Mouse (Mus musculus) liver, embryonic 14.5 days (tissue): ENCODE data around the gene Vps29. TPM values are rescaled to one million over a fixed set of nuclear protein-coding genes. Genes with fewer than 3 reads are reported as not detected.

Experiments used
- ATAC-seq: fragments of 200-750 bp; cut with Nextera tagmentation; 2 replicates; pipeline ENCODE4 v1.8.0; 2017; ENCODE audit warnings: moderate number of reproducible peaks, mild to moderate bottlenecking, moderate library complexity; ENCODE audit not compliant: insufficient read depth
- DNase-seq, 3 experiments: peaks; one replicate each; pipeline ENCODE4 v3.0.0-alpha.2; 2012 to 2013; ENCODE audit warnings: low read depth in 3 of 3, low spot score in 3 of 3
- H3K27ac ChIP-seq: fragments of 300-500 bp; sonication (generic); 2 replicates; pipeline ENCODE4 v1.5.1; 2014; ENCODE audit warnings: moderate library complexity, mild to moderate bottlenecking, control low read depth, inconsistent platforms
- H3K27me3 ChIP-seq: fragments of 300-500 bp; sonication (generic); 2 replicates; pipeline ENCODE4 v1.6.1; 2014; ENCODE audit warnings: mild to moderate bottlenecking, low read length, moderate library complexity; ENCODE audit not compliant: control insufficient read depth, insufficient read depth
- H3K36me3 ChIP-seq: fragments of 300-500 bp; sonication (generic); replicated peaks from 2 replicates; pipeline ENCODE4 v1.6.1; 2014; ENCODE audit warnings: low read depth; ENCODE audit not compliant: control insufficient read depth, insufficient read depth
- H3K4me1 ChIP-seq, 2 experiments: fragments of 200-500 bp in 1 of 2; fragments of 300-500 bp in 1 of 2; sonication (generic) in 1 of 2; replicated peaks; 2 replicates each; pipeline ENCODE4 v1.6.1; 2012 to 2014; ENCODE audit warnings: antibody characterized with exemption in 1 of 2, inconsistent platforms in 1 of 2, low read length in 1 of 2; ENCODE audit not compliant: control insufficient read depth in 2 of 2, insufficient read depth in 2 of 2
- H3K4me2 ChIP-seq: fragments of 300-500 bp; sonication (generic); 2 replicates; pipeline ENCODE4 v1.6.1; 2014; ENCODE audit warnings: low read depth, mild to moderate bottlenecking, control low read depth, moderate library complexity
- H3K4me3 ChIP-seq, 2 experiments: fragments of 200-500 bp in 1 of 2; fragments of 300-500 bp in 1 of 2; sonication (generic) in 1 of 2; 2 replicates each; pipeline ENCODE4 v1.5.1; 2012 to 2014; ENCODE audit warnings: low read depth in 2 of 2, low read length in 2 of 2, mild to moderate bottlenecking in 2 of 2, control low read depth in 1 of 2, inconsistent platforms in 1 of 2, moderate library complexity in 1 of 2; ENCODE audit not compliant: insufficient read depth in 1 of 2
- H3K9ac ChIP-seq: fragments of 300-500 bp; sonication (generic); replicated peaks from 2 replicates; pipeline ENCODE4 v1.6.1; 2014; ENCODE audit warnings: mild to moderate bottlenecking, control low read depth, moderate library complexity
- H3K9me3 ChIP-seq: fragments of 300-500 bp; sonication (generic); 2 replicates; pipeline ENCODE4 v1.6.1; 2016; ENCODE audit warnings: low read length, mixed read lengths; ENCODE audit not compliant: control insufficient read depth
- CTCF ChIP-seq: IDR thresholded peaks from 2 replicates; pipeline ENCODE4 v1.5.1; 2016; ENCODE audit warnings: antibody characterized with exemption, low read depth, control low read depth
- EP300 ChIP-seq: IDR thresholded peaks from 2 replicates; pipeline ENCODE4 v1.6.1; 2016; ENCODE audit warnings: antibody characterized with exemption, low read depth
- WGBS: fragments of 180-500 bp; shearing (Covaris S2); extraction: QIAGEN DNeasy Blood & Tissue Kit; methylation state at CpG from one replicate; pipeline ENCODE4 v1.1.7; 2014; ENCODE audit not compliant: insufficient replicate concordance; 5-methylcytosine and 5-hydroxymethylcytosine counted together
- polyA plus RNA-seq, 2 experiments: library from polyadenylated mRNA; depleted of rRNA in 1 of 2; stranded (reverse) in 1 of 2; unstranded in 1 of 2; fragments of >200 nt; fragmentation: Nextera tagmentation in 1 of 2; extraction: Ambion mirVana in 1 of 2; gene quantifications; 2 replicates each; pipeline versions ENCODE4 v1.2.1 to v1.2.3; 2012 to 2014

The Vps29 gene
- 35.2 and 48.1 TPM in 2 replicates for polyA plus RNA-seq (2012; rRNA removed)
- polyA plus RNA-seq (2014; fragmentation: Nextera tagmentation; extraction: Ambion mirVana): 125 and 130 TPM in 2 replicates

DNA sequence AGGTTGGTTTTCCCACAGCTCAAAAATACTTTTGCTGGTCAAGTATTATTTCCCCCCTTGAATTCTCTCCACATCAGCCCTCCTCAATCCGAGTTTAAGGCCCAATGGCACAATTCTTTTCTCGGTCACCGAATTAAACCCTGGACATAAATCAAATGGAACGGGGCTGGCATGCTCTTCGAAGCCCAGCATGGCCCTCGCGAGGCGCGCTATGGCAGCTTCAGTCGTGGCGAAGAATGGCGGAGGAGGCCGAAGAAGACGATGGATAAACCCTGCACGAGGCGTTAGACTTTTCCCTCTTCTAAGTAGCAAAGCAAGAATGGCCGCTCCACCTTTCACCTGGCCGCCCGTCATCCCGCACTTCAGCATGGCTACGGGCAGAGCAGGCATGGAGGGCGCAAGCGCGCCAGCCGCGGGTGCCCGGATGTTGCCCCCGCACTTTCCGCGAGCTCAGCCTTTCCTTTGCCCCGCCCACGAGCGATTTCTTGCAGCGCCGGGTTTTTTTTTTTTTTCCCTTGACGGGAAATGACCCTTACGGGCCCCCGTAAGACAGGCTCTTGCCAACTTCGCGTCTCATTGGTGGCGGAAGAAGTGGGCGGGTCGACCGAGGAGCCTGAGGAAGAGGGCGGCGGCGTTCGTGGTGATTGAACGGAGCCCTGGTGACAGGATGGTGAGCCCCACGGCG lies at the start of gene Vps29, which contains the start of gene Rad9b:
Vps29 (plus strand) TSS at position 563 of the 685 bp plus-strand sequence.
Rad9b (minus strand) TSS at position 427 of the 685 bp plus-strand sequence.
- 1% methylated on average over 51 of the region's 51 CpGs for WGBS
- H3K4me3 ChIP-seq: peak within 1 kb of the TSS; percentile 92 to 97
- TF ChIP-seq EP300 (peak; percentile 64; the same call in 1 of the 2 replicates), CTCF (no peak; the same call in 1 of the 2 replicates)

DNA sequence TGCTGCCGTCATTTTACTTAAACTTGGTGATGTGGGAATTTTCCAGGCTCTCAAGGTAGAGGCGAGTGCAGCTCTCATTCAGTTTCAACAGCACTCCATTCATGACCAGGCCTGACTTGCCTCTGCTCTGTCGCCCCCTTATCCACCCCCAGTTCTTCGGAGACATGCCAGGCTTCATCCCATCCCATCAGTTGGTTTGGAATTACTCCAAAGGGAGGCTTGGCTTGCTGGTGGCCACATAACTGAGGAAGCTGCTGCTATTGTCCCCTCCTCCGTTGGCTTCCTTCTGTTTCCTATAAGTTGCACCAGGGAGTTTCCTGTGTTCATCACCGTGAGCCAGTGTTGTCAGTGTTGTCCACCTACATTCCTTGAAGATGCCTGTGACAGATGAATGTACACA lies 49.6 kb upstream of the Vps29 start:
- TF ChIP-seq CTCF: no peak
- no peak for TF ChIP-seq EP300
- H3K4me1 ChIP-seq: peaks cover 3 to 11% of the 10 kb centered on the region in 2 experiments; a peak in 3 of 4 replicates
- WGBS: 64% methylated on average over 6 of the region's 6 CpGs
- ATAC-seq (no peak), DNase-seq (no peak)
- peaks cover 4% of the 10 kb centered on the region; the same call in 1 of the 2 replicates for H3K36me3 ChIP-seq
- no peaks in the 10 kb centered on the region for H3K9me3 ChIP-seq
- no peak overlapping the region for H3K4me2 ChIP-seq
- H3K27ac ChIP-seq: no peak overlapping the region
- H3K4me3 ChIP-seq: no peak overlapping the region
- H3K27me3 ChIP-seq: no peaks in the 10 kb centered on the region
- H3K9ac ChIP-seq: no peak overlapping the region

More for the DNA sequence above, at the start of gene Vps29, which contains the start of gene Rad9b:
- Histone ChIP-seq H3K9ac (peak within 1 kb of the TSS; percentile 92), H3K27me3 (no peaks in the 10 kb centered on the region), H3K36me3 (no peaks in the 10 kb centered on the region), H3K9me3 (no peaks in the 10 kb centered on the region), H3K4me2 (peak within 1 kb of the TSS; percentile 71), H3K4me1 (peaks cover 6 to 7% of the 10 kb centered on the region in 2 experiments), H3K27ac (peak within 1 kb of the TSS; percentile 66)
- DNase-seq (peak; percentile 99 to 100 (median 100)), ATAC-seq (peak; percentile 95)

DNA sequence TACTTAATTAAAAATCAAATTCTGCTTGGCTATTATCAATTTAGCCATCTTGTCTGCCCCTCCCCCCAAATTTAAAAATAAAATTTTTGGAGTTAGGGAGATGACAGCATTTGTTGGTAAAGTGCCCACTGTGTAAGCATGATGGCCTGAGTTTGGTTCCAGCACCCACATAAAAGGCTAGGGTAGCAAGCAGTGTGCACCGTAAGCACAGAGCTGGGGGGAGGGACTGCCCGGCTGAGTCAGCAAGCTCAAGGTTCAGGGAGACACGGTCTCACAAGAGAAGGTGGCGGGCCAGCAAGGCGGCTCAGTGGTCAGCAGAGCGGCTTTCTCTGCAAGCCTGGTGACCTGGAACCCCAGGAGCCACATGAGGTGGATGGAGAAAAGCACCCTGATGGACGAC lies 48.7 kb upstream of the Vps29 start:
- DNase-seq (no peak), ATAC-seq (no peak)
- no peak overlapping the region for H3K9ac ChIP-seq
- no peaks in the 10 kb centered on the region for H3K27me3 ChIP-seq
- H3K27ac ChIP-seq: no peak overlapping the region
- TF ChIP-seq CTCF (no peak), EP300 (no peak)
- WGBS: 78% methylated on average over 7 of the region's 7 CpGs
- no peak overlapping the region for H3K4me2 ChIP-seq
- H3K36me3 ChIP-seq: peaks cover 4% of the 10 kb centered on the region; the same call in 1 of the 2 replicates
- H3K4me1 ChIP-seq: peaks cover 3 to 11% of the 10 kb centered on the region in 2 experiments; a peak in 3 of 4 replicates
- no peak overlapping the region for H3K4me3 ChIP-seq
- H3K9me3 ChIP-seq: no peaks in the 10 kb centered on the region

DNA sequence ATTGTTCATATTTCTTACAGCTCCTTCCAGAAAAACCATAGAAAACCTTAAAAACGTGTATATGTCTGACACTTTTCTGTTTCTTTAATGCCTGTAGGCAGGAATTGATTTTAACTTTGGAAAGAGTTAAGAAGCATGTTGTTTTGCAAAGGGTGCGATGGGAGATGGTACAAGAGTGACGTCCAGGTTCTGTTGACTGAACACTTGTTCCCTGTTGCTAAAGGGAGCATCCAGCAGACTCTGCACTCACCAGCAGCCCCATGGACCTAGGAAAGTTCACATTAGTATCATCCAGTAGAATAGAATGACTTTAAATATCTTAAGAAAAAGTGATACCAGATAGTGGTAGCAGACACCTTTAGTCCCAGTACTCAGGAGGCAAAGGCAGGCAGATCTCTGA lies 47.6 kb upstream of the Vps29 start:
- H3K27me3 ChIP-seq: no peaks in the 10 kb centered on the region
- ATAC-seq: no peak
- H3K36me3 ChIP-seq: peaks cover 4% of the 10 kb centered on the region; the same call in 1 of the 2 replicates
- H3K27ac ChIP-seq: no peak overlapping the region
- WGBS: 73% methylated on average over 3 of the region's 3 CpGs
- TF ChIP-seq EP300 (no peak), CTCF (no peak)
- no peak overlapping the region for H3K4me3 ChIP-seq
- no peaks in the 10 kb centered on the region for H3K9me3 ChIP-seq
- DNase-seq: no peak
- H3K4me2 ChIP-seq: no peak overlapping the region
- H3K9ac ChIP-seq: no peak overlapping the region
- H3K4me1 ChIP-seq: peaks cover 3 to 11% of the 10 kb centered on the region in 2 experiments; a peak in 3 of 4 replicates

DNA sequence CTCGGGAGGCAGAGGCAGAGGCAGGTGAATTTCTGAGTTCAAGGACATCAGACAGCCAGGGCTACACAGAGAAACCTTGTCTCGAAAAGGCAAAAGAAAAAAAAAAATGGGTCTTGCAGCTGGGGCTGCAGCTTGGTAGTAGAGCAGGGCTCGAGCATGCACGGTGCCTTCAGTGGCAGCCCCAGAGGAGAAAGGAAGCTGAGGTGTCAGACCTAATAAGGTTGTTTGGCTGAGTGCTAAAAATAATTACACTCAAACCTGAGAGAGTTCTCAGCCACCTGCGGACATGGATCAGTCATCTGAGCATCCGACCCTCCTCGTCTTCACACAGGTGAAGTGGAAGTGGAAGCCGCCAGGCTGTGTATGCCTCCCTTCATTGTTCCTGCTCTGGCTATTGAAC lies 43.5 kb upstream of the Vps29 start:
- Histone ChIP-seq H3K4me2 (no peak overlapping the region), H3K36me3 (peaks cover 4% of the 10 kb centered on the region; the same call in 1 of the 2 replicates), H3K27ac (no peak overlapping the region), H3K9me3 (no peaks in the 10 kb centered on the region), H3K4me3 (no peak overlapping the region), H3K4me1 (peaks cover 0 to 12% of the 10 kb centered on the region in 2 experiments; a peak in 2 of 4 replicates), H3K9ac (no peak overlapping the region), H3K27me3 (no peaks in the 10 kb centered on the region)
- WGBS: 79% methylated on average over 8 of the region's 8 CpGs
- TF ChIP-seq CTCF: no peak
- no peak for TF ChIP-seq EP300
- ATAC-seq (no peak), DNase-seq (no peak)
